Mouse (Mus musculus) limb, embryonic 14.5 days (tissue): ENCODE results near the gene Thsd7a. TPM values are rescaled to one million over a fixed set of nuclear protein-coding genes. Genes with fewer than 3 reads are reported as not detected.

ENCODE experiments used
- ATAC-seq: fragments of 200-750 bp; cut with Nextera tagmentation; 2 replicates; pipeline ENCODE4 v1.8.0; 2017; ENCODE audit warnings: low read depth, moderate number of reproducible peaks, moderate TSS enrichment; ENCODE audit not compliant: low FRiP score
- DNase-seq: peaks from one replicate; pipeline ENCODE4 v3.0.0-alpha.2; 2015; ENCODE audit warnings: low spot score
- H3K27ac ChIP-seq: fragments of 300-500 bp; sonication (generic); replicated peaks from 2 replicates; pipeline ENCODE4 v1.5.1; 2014; ENCODE audit warnings: low read depth, mild to moderate bottlenecking, low read length, moderate library complexity, mixed read lengths
- H3K27me3 ChIP-seq: fragments of 300-500 bp; sonication (generic); 2 replicates; pipeline ENCODE4 v1.6.1; 2014; ENCODE audit warnings: low read length, mixed read lengths; ENCODE audit not compliant: control insufficient read depth, insufficient read depth
- H3K36me3 ChIP-seq: fragments of 300-500 bp; sonication (generic); 2 replicates; pipeline ENCODE4 v1.6.1; 2014; ENCODE audit warnings: mild to moderate bottlenecking, low read length, moderate library complexity, mixed read lengths; ENCODE audit not compliant: control insufficient read depth, insufficient read depth
- H3K4me1 ChIP-seq: fragments of 300-500 bp; sonication (generic); 2 replicates; pipeline ENCODE4 v1.6.1; 2014; ENCODE audit warnings: antibody characterized with exemption, low read length, mixed read lengths; ENCODE audit not compliant: control insufficient read depth, insufficient read depth
- H3K4me2 ChIP-seq: fragments of 300-500 bp; sonication (generic); replicated peaks from 2 replicates; pipeline ENCODE4 v1.6.1; 2014; ENCODE audit warnings: low read depth, mild to moderate bottlenecking, low read length, moderate library complexity; ENCODE audit not compliant: severe bottlenecking
- H3K4me3 ChIP-seq: fragments of 300-500 bp; sonication (generic); replicated peaks from 2 replicates; pipeline ENCODE4 v1.5.1; 2014; ENCODE audit warnings: low read length
- H3K9ac ChIP-seq: fragments of 300-500 bp; sonication (generic); 2 replicates; pipeline ENCODE4 v1.6.1; 2014; ENCODE audit warnings: mild to moderate bottlenecking, low read depth, low read length, moderate library complexity; ENCODE audit not compliant: severe bottlenecking
- H3K9me3 ChIP-seq: fragments of 300-500 bp; sonication (generic); 2 replicates; pipeline ENCODE4 v1.6.1; 2016; ENCODE audit warnings: low read length; ENCODE audit not compliant: control insufficient read depth
- POLR2A ChIP-seq: fragments of 200-500 bp; IDR thresholded peaks from 2 replicates; pipeline ENCODE4 v1.8.0; 2012; ENCODE audit warnings: inconsistent platforms, mild to moderate bottlenecking, moderate library complexity, borderline replicate concordance; ENCODE audit not compliant: insufficient read depth, insufficient read length; ENCODE audit errors: extremely low read depth
- WGBS: fragments of 180-500 bp; shearing (Covaris S2); extraction: QIAGEN DNeasy Blood & Tissue Kit; methylation state at CpG from one replicate; pipeline ENCODE4 v1.1.7; 2014; 5-methylcytosine and 5-hydroxymethylcytosine counted together
- polyA plus RNA-seq, 2 experiments: library from polyadenylated mRNA; depleted of rRNA in 1 of 2; stranded (reverse) in 1 of 2; unstranded in 1 of 2; fragments of >200 nt; fragmentation: Nextera tagmentation in 1 of 2; extraction: Ambion mirVana in 1 of 2; gene quantifications; 2 replicates each; pipeline versions ENCODE4 v1.2.1 to v1.2.3; 2012 to 2014

Gene Thsd7a
- polyA plus RNA-seq, 2 experiments: 3.0 to 5.5 TPM

- H3K4me1 ChIP-seq: 0 out of 2 replicates have a peak, but pooled peaks cover 3% of the 10 kb centered on the region
- no peaks in the 10 kb centered on the region for H3K36me3 ChIP-seq
- WGBS: 85% methylated on average over 4 of the region's 4 CpGs
- ATAC-seq (no peak), DNase-seq (no peak)
- H3K4me3 ChIP-seq: no peak overlapping the region
- H3K27me3 ChIP-seq: no peaks in the 10 kb centered on the region
- H3K9ac ChIP-seq: no peak overlapping the region
- no peak overlapping the region for H3K27ac ChIP-seq
- TF ChIP-seq POLR2A: no peak
- no peak overlapping the region for H3K4me2 ChIP-seq
- no peaks in the 10 kb centered on the region for H3K9me3 ChIP-seq
These were observed 184.1 kb downstream of the Thsd7a start for GRCm38 (mm10) chr6:12565136-12565535.

GRCm38 (mm10) chr6:12562336-12562735, 186.9 kb downstream of the Thsd7a start:
- Histone ChIP-seq H3K27me3 (no peaks in the 10 kb centered on the region), H3K4me2 (no peak overlapping the region), H3K9ac (no peak overlapping the region), H3K4me3 (no peak overlapping the region), H3K9me3 (no peaks in the 10 kb centered on the region), H3K4me1 (0 out of 2 replicates have a peak, but pooled peaks cover 3% of the 10 kb centered on the region), H3K27ac (no peak overlapping the region), H3K36me3 (no peaks in the 10 kb centered on the region)
- TF ChIP-seq POLR2A: no peak
- WGBS: 83% methylated on average over 3 of the region's 3 CpGs
- ATAC-seq (no peak), DNase-seq (no peak)

GRCm38 (mm10) chr6:12560500-12560899, 188.7 kb downstream of the Thsd7a start:
- no peaks in the 10 kb centered on the region for H3K9me3 ChIP-seq
- no peak for ATAC-seq
- no peak overlapping the region for H3K4me3 ChIP-seq
- H3K4me2 ChIP-seq: no peak overlapping the region
- DNase-seq: no peak
- no peak overlapping the region for H3K27ac ChIP-seq
- no peaks in the 10 kb centered on the region for H3K27me3 ChIP-seq
- H3K9ac ChIP-seq: no peak overlapping the region
- WGBS: 96% methylated on average over 2 of the region's 2 CpGs
- no peak for TF ChIP-seq POLR2A
- 0 out of 2 replicates have a peak, but pooled peaks cover 3% of the 10 kb centered on the region for H3K4me1 ChIP-seq
- no peaks in the 10 kb centered on the region for H3K36me3 ChIP-seq

GRCm38 (mm10) chr6:12555114-12556099, 193.8 kb downstream of the Thsd7a start:
- Histone ChIP-seq H3K4me2 (peak overlapping the region; percentile 32), H3K9me3 (no peaks in the 10 kb centered on the region), H3K27ac (no peak overlapping the region), H3K9ac (no peak overlapping the region), H3K27me3 (no peaks in the 10 kb centered on the region), H3K36me3 (no peaks in the 10 kb centered on the region), H3K4me3 (0 out of 2 replicates have a peak overlapping the region, but pooled peaks have one; percentile 1), H3K4me1 (no peaks in the 10 kb centered on the region; the same call in 1 of the 2 replicates)
- no peak for TF ChIP-seq POLR2A
- ATAC-seq: peak; percentile 74; the same call in 1 of the 2 replicates
- WGBS: 63% methylated on average over 32 of the region's 32 CpGs
- DNase-seq: peak; percentile 20

GRCm38 (mm10) chr6:12551176-12551575, 198.0 kb downstream of the Thsd7a start:
- Histone ChIP-seq H3K4me1 (peaks cover 3% of the 10 kb centered on the region; the same call in 1 of the 2 replicates), H3K9ac (no peak overlapping the region), H3K27me3 (no peaks in the 10 kb centered on the region), H3K4me3 (no peak overlapping the region), H3K27ac (no peak overlapping the region), H3K36me3 (no peaks in the 10 kb centered on the region), H3K4me2 (no peak overlapping the region), H3K9me3 (no peaks in the 10 kb centered on the region)
- no peak for DNase-seq
- 72% methylated on average over 3 of the region's 3 CpGs for WGBS
- ATAC-seq: no peak
- TF ChIP-seq POLR2A: no peak
